Mouse (Mus musculus) embryonic facial prominence, embryonic 11.5 days (tissue): Measurements from ENCODE around the gene Gatd1. TPM values are rescaled to one million over a fixed set of nuclear protein-coding genes. Genes with fewer than 3 reads are reported as not detected.
"Not testable (repeated sequence)": the region's sequence is repeated elsewhere in the genome, so short reads cannot be mapped to it uniquely, and the experiment has no call there.

Experiments
- ATAC-seq: fragments of 200-750 bp; cut with Nextera tagmentation; replicated peaks from 2 replicates; pipeline ENCODE4 v1.8.0; 2017; ENCODE audit warnings: low read depth; ENCODE audit not compliant: insufficient number of reproducible peaks, low FRiP score, low TSS enrichment
- DNase-seq: peaks from one replicate; pipeline ENCODE4 v3.0.0-alpha.2; 2015; ENCODE audit warnings: low spot score
- H3K27ac ChIP-seq: fragments of 300-500 bp; sonication (generic); replicated peaks from 2 replicates; pipeline ENCODE4 v1.5.1; 2014; ENCODE audit warnings: mild to moderate bottlenecking, low read depth, low read length, control low read depth
- H3K27me3 ChIP-seq: fragments of 300-500 bp; sonication (generic); 2 replicates; pipeline ENCODE4 v1.6.1; 2014; ENCODE audit warnings: mild to moderate bottlenecking, low read length, moderate library complexity, mixed read lengths; ENCODE audit not compliant: control insufficient read depth, insufficient read depth
- H3K36me3 ChIP-seq: fragments of 300-500 bp; sonication (generic); replicated peaks from 2 replicates; pipeline ENCODE4 v1.6.1; 2014; ENCODE audit warnings: low read depth, mild to moderate bottlenecking, low read length, moderate library complexity, mixed read lengths; ENCODE audit not compliant: control insufficient read depth, insufficient read depth
- H3K4me1 ChIP-seq: fragments of 300-500 bp; sonication (generic); 2 replicates; pipeline ENCODE4 v1.6.1; 2014; ENCODE audit warnings: low read length, mixed read lengths; ENCODE audit not compliant: control insufficient read depth, insufficient read depth
- H3K4me2 ChIP-seq: fragments of 300-500 bp; sonication (generic); 2 replicates; pipeline ENCODE4 v1.6.1; 2014; ENCODE audit warnings: low read depth, mild to moderate bottlenecking, control low read depth, low read length, moderate library complexity
- H3K4me3 ChIP-seq: fragments of 300-500 bp; sonication (generic); 2 replicates; pipeline ENCODE4 v1.5.1; 2014; ENCODE audit warnings: low read depth, low read length, control low read depth
- H3K9ac ChIP-seq: fragments of 300-500 bp; sonication (generic); replicated peaks from 2 replicates; pipeline ENCODE4 v1.6.1; 2014; ENCODE audit warnings: mild to moderate bottlenecking, control low read depth, low read length
- H3K9me3 ChIP-seq: fragments of 300-500 bp; sonication (generic); replicated peaks from 2 replicates; pipeline ENCODE4 v1.6.1; 2016; ENCODE audit warnings: mild to moderate bottlenecking, low read length, inconsistent platforms, mixed read lengths; ENCODE audit not compliant: control insufficient read depth
- WGBS: fragments of 180-500 bp; shearing (Covaris S2); extraction: QIAGEN DNeasy Blood & Tissue Kit; methylation state at CpG from one replicate; pipeline ENCODE4 v1.1.7; 2014; 5-methylcytosine and 5-hydroxymethylcytosine counted together
- polyA plus RNA-seq: library from polyadenylated mRNA; unstranded; fragments of >200 nt; fragmentation: Nextera tagmentation; extraction: Ambion mirVana; gene quantifications from 2 replicates; pipeline ENCODE4 v1.2.1, GENCODE M21; 2014

The Gatd1 gene
- polyA plus RNA-seq, 1 experiment from 2014 or later, result 44.6 TPM

DNA sequence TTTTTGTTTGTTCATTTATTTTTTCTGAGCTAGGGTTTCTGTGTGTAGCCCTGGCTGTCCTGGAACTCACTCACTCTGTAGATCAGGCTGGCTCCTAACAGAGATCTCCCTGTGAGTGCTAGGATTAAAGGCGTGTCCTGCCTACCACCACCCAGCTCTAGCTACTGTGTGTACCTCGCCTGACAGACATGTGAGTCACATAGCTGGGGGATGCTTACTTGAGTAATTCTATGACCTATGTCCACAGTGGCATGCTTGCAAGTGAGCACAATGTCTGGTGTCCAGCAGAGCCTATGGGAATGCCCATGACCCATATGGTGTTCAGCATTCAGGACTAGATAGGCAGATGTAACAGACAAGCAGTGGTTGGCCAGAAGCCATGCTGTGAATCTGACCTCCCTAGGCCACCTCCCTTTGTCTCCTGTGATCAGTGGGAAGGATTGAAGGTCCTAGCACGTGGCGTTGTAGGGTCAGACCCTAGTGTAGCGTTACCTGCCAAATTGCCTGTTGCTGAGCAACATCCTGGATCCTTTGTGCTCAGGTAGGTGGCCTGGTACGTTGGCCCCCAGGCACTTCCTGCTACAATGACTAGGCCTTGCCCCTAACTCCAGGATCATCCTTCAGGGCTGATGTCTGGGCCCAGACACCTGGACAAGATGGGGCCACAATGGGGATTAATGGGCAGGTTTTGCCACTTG lies 2.4 kb upstream of the Gatd1 start:
- Histone ChIP-seq H3K9me3 (no peaks in the 10 kb centered on the region), H3K4me3 (no peak overlapping the region), H3K9ac (no peak overlapping the region), H3K27me3 (no peaks in the 10 kb centered on the region), H3K4me2 (no peak overlapping the region), H3K4me1 (no peaks in the 10 kb centered on the region), H3K27ac (no peak overlapping the region), H3K36me3 (no peaks in the 10 kb centered on the region)
- no peak for DNase-seq
- WGBS, result 80% methylated on average over 6 of the region's 6 CpGs
- no peak for ATAC-seq

DNA sequence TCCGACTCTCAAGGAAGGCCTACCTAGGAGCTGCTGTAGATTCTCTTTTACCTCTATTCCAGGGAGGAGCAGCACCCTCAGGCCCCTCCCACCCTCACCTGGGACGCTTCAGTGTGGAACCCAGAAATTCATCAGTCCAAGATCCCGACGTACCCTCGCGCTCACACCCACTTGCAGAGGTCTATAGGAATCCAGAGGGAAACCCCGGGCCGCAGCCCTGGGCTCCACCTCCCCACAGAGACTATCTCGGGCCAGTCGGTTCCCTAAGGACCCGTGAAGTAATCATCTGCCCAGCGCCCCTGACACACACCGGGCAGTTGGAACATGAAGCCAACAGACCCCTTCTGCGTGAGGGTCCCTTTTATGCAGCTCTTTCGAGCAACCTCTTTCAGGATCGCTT lies 605 bp downstream of the Gatd1 start:
- H3K27me3 ChIP-seq, result no peaks in the 10 kb centered on the region
- 4% methylated on average over 16 of the region's 16 CpGs for WGBS
- H3K4me1 ChIP-seq, result no peaks in the 10 kb centered on the region
- H3K9ac ChIP-seq, result peak overlapping the region; percentile 84
- H3K9me3 ChIP-seq, result no peaks in the 10 kb centered on the region
- H3K36me3 ChIP-seq, result peaks cover 4% of the 10 kb centered on the region
- H3K27ac ChIP-seq, result peak overlapping the region; percentile 39; the same call in 1 of the 2 replicates
- peak overlapping the region; percentile 71 for H3K4me3 ChIP-seq
- ATAC-seq (0 out of 2 replicates have a peak, but pooled peaks have one; percentile 5), DNase-seq (no peak)
- H3K4me2 ChIP-seq, result peak overlapping the region; percentile 62

DNA sequence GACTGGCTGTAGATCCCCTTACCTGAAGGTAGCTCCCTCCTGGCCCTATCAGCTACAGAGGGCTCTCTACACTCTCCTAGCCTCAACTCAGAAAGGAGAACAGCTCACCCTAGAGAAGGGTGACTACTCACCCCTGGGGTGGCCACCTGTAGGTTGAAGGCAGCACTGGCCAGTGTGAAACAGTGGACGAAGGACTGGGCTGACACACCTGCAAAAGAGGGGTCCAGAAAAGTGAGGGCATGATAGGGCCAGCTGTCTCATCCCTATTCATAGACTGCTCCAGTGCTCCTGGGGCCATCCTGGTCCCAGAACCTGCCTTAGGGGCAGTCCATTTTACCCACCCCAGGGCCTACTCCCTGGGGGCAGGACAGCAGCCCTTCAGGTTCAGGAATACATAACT lies 2.3 kb downstream of the Gatd1 start:
- H3K4me2 ChIP-seq, result no peak overlapping the region
- H3K27ac ChIP-seq, result no peak overlapping the region
- DNase-seq, result no peak
- peaks cover 4% of the 10 kb centered on the region for H3K36me3 ChIP-seq
- H3K27me3 ChIP-seq, result no peaks in the 10 kb centered on the region
- WGBS, result 96% methylated on average over 1 of the region's 1 CpGs
- H3K9me3 ChIP-seq, result no peaks in the 10 kb centered on the region
- no peak overlapping the region for H3K4me3 ChIP-seq
- no peak overlapping the region for H3K9ac ChIP-seq
- no peak for ATAC-seq
- no peaks in the 10 kb centered on the region for H3K4me1 ChIP-seq

DNA sequence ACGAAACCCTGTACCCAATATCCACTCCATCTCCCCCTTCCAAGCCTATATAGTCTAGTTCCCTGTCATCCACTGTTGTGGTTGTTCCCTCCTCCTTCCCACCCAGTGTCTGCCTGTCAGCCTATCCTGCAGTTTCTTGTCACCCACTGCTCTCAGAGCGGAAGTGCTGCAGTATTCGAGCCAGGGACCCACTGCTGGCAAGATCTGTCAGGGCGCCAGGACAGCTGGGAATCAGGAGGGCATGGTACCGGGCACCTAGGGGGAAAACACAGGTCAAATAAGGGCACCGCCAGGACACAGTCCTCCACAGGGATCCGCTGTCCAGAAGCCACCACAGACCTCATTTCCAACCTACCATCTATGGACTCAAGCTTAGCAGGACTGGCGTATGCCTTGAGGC lies 3.3 kb downstream of the Gatd1 start:
- H3K27ac ChIP-seq, result no peak overlapping the region
- no peak overlapping the region for H3K4me3 ChIP-seq
- no peaks in the 10 kb centered on the region for H3K27me3 ChIP-seq
- ATAC-seq (no peak), DNase-seq (no peak)
- no peak overlapping the region for H3K4me2 ChIP-seq
- no peaks in the 10 kb centered on the region for H3K4me1 ChIP-seq
- H3K36me3 ChIP-seq, result peaks cover 4% of the 10 kb centered on the region
- H3K9me3 ChIP-seq, result no peaks in the 10 kb centered on the region
- H3K9ac ChIP-seq, result no peak overlapping the region
- WGBS, result 89% methylated on average over 8 of the region's 8 CpGs

GRCm38 (mm10) chr7:141408833-141409232 lies 5.1 kb downstream of the Gatd1 start:
- ATAC-seq, result peak; percentile 55; the same call in 1 of the 2 replicates
- DNase-seq, result peak; percentile 90
- peaks cover 4% of the 10 kb centered on the region for H3K36me3 ChIP-seq
- no peak overlapping the region for H3K4me3 ChIP-seq
- H3K4me1 ChIP-seq, result no peaks in the 10 kb centered on the region
- no peak overlapping the region for H3K27ac ChIP-seq
- 14% methylated on average over 11 of the region's 11 CpGs for WGBS
- H3K4me2 ChIP-seq, result no peak overlapping the region
- peak overlapping the region; percentile 22; the same call in 1 of the 2 replicates for H3K9ac ChIP-seq
- H3K27me3 ChIP-seq, result no peaks in the 10 kb centered on the region
- H3K9me3 ChIP-seq, result no peaks in the 10 kb centered on the region

DNA sequence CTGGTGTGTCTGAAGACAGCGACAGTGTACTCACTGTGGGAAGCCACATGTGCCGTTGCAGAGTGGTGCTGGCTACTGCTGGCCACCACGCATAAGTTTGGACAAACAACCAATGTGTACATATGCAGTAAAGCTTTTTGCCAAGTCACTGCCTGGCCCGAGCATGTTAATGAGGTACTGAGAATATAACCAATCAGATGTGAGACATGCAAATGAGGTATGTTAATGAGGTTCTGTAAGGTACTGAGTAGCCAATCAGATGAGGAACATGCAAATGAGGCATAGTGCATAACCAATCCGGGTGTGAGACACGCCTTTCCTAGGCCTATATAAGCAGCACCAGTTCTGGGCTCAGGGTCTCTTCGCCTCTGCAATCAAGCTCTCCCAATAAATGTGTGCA lies 6.3 kb downstream of the Gatd1 start:
- not testable (repeated sequence) for H3K27ac ChIP-seq, ATAC-seq, H3K4me1 ChIP-seq, H3K27me3 ChIP-seq, H3K9ac ChIP-seq, H3K4me3 ChIP-seq, H3K36me3 ChIP-seq, DNase-seq, H3K9me3 ChIP-seq, H3K4me2 ChIP-seq
- WGBS, result 97% methylated on average over 7 of the region's 7 CpGs

- Histone ChIP-seq H3K4me1 (no peaks in the 10 kb centered on the region), H3K4me3 (no peak overlapping the region), H3K9me3 (no peaks in the 10 kb centered on the region), H3K36me3 (peaks cover 9% of the 10 kb centered on the region), H3K9ac (no peak overlapping the region), H3K27ac (no peak overlapping the region), H3K4me2 (no peak overlapping the region), H3K27me3 (no peaks in the 10 kb centered on the region)
- DNase-seq (no peak), ATAC-seq (no peak)
- WGBS, result 75% methylated on average over 4 of the region's 4 CpGs
These were observed 8.5 kb downstream of the Gatd1 start for GRCm38 (mm10) chr7:141405466-141405865.

DNA sequence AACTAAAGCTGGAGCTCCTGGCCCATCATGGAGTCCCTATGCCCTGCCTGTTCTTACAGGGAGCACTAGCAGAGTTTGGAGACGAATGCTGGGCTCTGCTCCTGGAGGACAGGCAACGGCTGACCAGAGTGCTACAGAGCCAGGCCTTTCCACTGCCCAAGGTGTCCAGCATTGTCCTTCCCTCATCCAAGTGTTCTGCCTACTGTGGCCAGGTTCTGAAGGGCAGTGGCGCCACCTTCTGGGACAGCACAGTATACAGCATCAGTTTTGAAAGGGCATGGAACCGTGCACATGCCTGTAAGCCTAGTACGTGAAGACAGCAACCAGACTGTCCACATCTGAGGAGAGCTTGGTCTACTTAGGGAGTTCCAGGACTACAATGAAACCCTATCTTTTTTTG lies 10.6 kb downstream of the Gatd1 start:
- H3K27ac ChIP-seq, result no peak overlapping the region
- H3K27me3 ChIP-seq, result no peaks in the 10 kb centered on the region
- H3K4me2 ChIP-seq, result no peak overlapping the region
- no peaks in the 10 kb centered on the region for H3K4me1 ChIP-seq
- H3K36me3 ChIP-seq, result peaks cover 7% of the 10 kb centered on the region
- H3K9me3 ChIP-seq, result no peaks in the 10 kb centered on the region
- DNase-seq (peak; percentile 58), ATAC-seq (no peak)
- H3K4me3 ChIP-seq, result no peak overlapping the region
- whole genome bisulfite sequencing, result 49% methylated on average over 5 of the region's 5 CpGs
- H3K9ac ChIP-seq, result no peak overlapping the region
